Mouse (Mus musculus) kidney, adult 10 weeks (tissue): ENCODE data around the gene Aip. TPM values are rescaled to one million over a fixed set of nuclear protein-coding genes. Genes with fewer than 3 reads are reported as not detected.

Experiments used
- polyA plus RNA-seq: library from polyadenylated mRNA; stranded (reverse); fragments of 350-450 nt; fragmentation: Illumina TruSeq; extraction: RNeasy Lipid Tissue Mini Kit (QIAGEN cat#74804); gene quantifications from one replicate; pipeline ENCODE4 v1.2.3, GENCODE M21; 2014; ENCODE audit warnings: low read depth, low replicate concordance

The Aip gene
- 1.3 TPM for polyA plus RNA-seq

GRCm38 (mm10) chr19:4125741-4126696 is at the start of gene Aip:
Gene Aip, minus strand, starts transcription at chr19:4125858.

GRCm38 (mm10) chr19:4162646-4163542 is 37.2 kb upstream of the Aip start, which contains the start of gene Rps6kb2:
Gene Rps6kb2, minus strand, starts transcription at chr19:4163354.

GRCm38 (mm10) chr19:4153232-4153654 is 27.6 kb upstream of the Aip start, which contains the start of gene Ptprcap:
Gene Ptprcap, plus strand, starts transcription at chr19:4153604.

DNA sequence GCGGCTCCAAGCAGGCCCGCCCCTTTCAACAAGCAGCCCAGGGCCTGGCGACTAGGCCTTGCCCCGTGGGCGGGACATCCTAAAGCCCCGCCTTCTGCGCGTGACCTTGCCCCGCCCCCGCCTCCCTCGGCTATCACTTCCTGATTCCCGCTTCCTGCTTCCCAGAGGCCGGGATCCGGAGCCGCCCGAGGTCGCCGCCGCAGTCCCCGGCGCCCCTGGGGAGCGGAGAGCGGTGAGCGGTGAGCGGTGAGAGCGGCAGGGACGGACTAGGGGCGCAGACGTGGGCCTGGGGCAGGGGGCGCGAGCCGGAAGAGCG is 22.8 kb upstream of the Aip start, which contains the start of gene Coro1b:
Coro1b (plus strand) TSS at position 129 of the 316 bp plus-strand sequence.

DNA sequence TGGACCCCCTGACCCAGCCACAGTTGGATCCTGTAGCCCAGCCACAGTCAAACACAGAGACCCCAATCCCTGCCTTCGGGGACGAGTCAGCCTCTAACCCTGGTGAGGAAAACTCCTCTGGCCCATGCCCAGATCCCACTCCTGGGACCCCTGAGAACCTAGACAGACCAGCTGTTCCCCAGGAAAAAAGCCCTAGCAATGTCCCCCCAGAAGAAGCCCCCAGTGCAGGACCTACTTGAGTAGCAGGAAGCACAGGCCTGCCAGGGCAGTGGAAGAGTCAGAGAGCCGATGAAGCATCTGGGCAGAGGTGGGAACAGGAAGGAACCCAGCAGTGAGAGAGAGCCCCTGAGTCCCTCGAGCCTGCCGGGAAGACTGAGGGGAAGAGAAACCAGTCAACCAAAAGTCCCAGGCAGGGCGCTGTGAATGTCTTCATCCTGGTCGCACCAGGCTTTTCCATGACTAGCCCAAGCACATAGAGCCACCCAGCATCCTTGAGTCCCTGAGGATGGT is 18.2 kb upstream of the Aip start, which contains the start of gene Cabp4:
Cabp4 (minus strand) TSS at position 275 of the 510 bp plus-strand sequence.

GRCm38 (mm10) chr19:4139446-4139845 is 13.8 kb upstream of the Aip start, which contains the start of gene Gpr152:
Gene Gpr152, plus strand, starts transcription at chr19:4139787.

GRCm38 (mm10) chr19:4099837-4100717 is 25.6 kb downstream of the Aip start, which contains the start of gene Pitpnm1:
Gene Pitpnm1, plus strand, starts transcription at chr19:4099998.

DNA sequence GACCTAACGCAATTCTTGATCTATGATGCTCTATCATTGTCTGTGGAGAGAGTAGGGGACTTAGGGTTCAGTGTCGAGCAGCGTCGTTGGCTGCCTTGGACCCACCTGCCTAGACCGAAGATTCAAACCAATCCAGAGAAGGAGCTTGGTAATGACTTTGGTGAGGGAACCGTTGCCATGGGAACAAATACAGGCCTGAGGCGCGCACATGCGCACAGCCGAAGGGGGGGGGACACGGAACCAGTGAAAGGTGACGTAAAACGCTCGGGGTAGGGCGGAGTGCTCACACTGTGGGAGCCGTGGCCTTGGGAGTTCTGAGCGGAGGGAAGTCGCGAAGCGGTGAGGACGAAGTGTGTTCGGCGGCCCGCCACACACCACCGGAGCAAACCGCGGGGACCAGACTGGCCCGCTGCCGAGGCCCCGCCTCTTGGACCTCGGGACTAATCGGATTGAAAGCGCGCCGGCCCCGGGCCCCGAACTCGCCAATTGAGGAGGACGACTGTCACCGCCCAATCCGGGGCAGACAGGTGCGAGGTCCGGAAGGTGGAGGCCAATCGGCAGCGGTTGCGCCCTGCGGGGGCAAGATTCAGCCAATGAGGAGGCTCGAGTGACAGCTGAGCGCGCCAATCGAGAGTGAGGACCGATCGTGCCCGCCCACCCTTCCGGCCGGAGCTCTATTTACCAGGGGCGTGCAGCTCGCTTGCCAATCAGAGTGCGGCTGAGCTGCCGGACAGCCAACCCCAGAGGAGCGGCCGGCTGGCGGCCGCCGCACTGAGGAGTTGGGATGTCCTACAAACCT is 28.8 kb downstream of the Aip start, which contains the start of gene Cdk2ap2:
Cdk2ap2 (plus strand) TSS at position 541 of the 799 bp plus-strand sequence.

GRCm38 (mm10) chr19:4081394-4081793 is 44.3 kb downstream of the Aip start, which contains the start of gene Cabp2:
Gene Cabp2, plus strand, starts transcription at chr19:4081578.

Other genes with a start within 250 kb of the Aip start
- gene Tcirg1, start 218.7 kb downstream of the Aip start, polyA plus RNA-seq: not detected
- 4.6 TPM for gene Ndufs8, start 213.1 kb downstream of the Aip start, polyA plus RNA-seq
- 0.53 TPM for gene Aldh3b1, start 196.1 kb downstream of the Aip start, polyA plus RNA-seq
- gene Unc93b1, start 190.7 kb downstream of the Aip start, polyA plus RNA-seq: not detected
- 0.36 TPM for gene Aldh3b3, start 167.2 kb downstream of the Aip start, polyA plus RNA-seq
- gene Aldh3b2, start 153.5 kb downstream of the Aip start, polyA plus RNA-seq: not detected
- gene Acy3, start 139.3 kb downstream of the Aip start, polyA plus RNA-seq: 47.4 TPM
- not detected for gene Tbx10, start 133.1 kb downstream of the Aip start, polyA plus RNA-seq
- gene Nudt8, start 125.3 kb downstream of the Aip start, polyA plus RNA-seq: 0.65 TPM
- not detected for gene Gm49405, start 125.2 kb downstream of the Aip start, polyA plus RNA-seq
- not detected for gene Doc2g, start 122.5 kb downstream of the Aip start, polyA plus RNA-seq
- 9.9 TPM for gene Ndufv1, start 113.1 kb downstream of the Aip start, polyA plus RNA-seq
- 14.6 TPM for gene Gstp1, start 87.9 kb downstream of the Aip start, polyA plus RNA-seq
- gene Gstp2, start 79.8 kb downstream of the Aip start, polyA plus RNA-seq: 10.1 TPM
- gene Gstp3, start 66.3 kb downstream of the Aip start, polyA plus RNA-seq: not detected
- not detected for gene Cabp2, start 44.3 kb downstream of the Aip start, polyA plus RNA-seq
- 0.73 TPM for gene Cdk2ap2, start 28.7 kb downstream of the Aip start, polyA plus RNA-seq
- 0.20 TPM for gene Pitpnm1, start 25.9 kb downstream of the Aip start, polyA plus RNA-seq
- gene Gpr152, start 13.9 kb upstream of the Aip start, polyA plus RNA-seq: not detected
- gene Cabp4, start 18.2 kb upstream of the Aip start, polyA plus RNA-seq: not detected
- gene Coro1b, start 22.8 kb upstream of the Aip start, polyA plus RNA-seq: 9.0 TPM
- 2.3 TPM for gene Ptprcap, start 27.7 kb upstream of the Aip start, polyA plus RNA-seq
- gene Rps6kb2, start 37.5 kb upstream of the Aip start, polyA plus RNA-seq: 2.2 TPM
- gene Carns1, start 49.6 kb upstream of the Aip start, polyA plus RNA-seq: 0.49 TPM
- gene Tbc1d10c, start 65.4 kb upstream of the Aip start, polyA plus RNA-seq: not detected
- 97.3 TPM for gene Ppp1ca, start 66.2 kb upstream of the Aip start, polyA plus RNA-seq
- 1.5 TPM for gene Rad9a, start 75.8 kb upstream of the Aip start, polyA plus RNA-seq
- gene Clcf1, start 88.4 kb upstream of the Aip start, polyA plus RNA-seq: 0.16 TPM
- gene AC109138.7, start 88.5 kb upstream of the Aip start, polyA plus RNA-seq: not detected
- not detected for gene Pold4, start 106.0 kb upstream of the Aip start, polyA plus RNA-seq
- 1.7 TPM for gene Ssh3, start 143.3 kb upstream of the Aip start, polyA plus RNA-seq
- not detected for gene Ankrd13d, start 157.3 kb upstream of the Aip start, polyA plus RNA-seq
- gene Grk2, start 180.4 kb upstream of the Aip start, polyA plus RNA-seq: 11.2 TPM